Mouse (Mus musculus): ENCODE results near the gene Stard3. TPM values are rescaled to one million over a fixed set of nuclear protein-coding genes. Genes with fewer than 3 reads are reported as not detected.

Stard3 gene
- polyA plus RNA-seq, 1 experiment from 2014 or later: 39.6 TPM

Other genes starting within 250 kb of the Stard3 start
- 12.9 and 15.5 TPM in 2 replicates for gene Fbxl20, start 208.0 kb upstream of the Stard3 start, polyA plus RNA-seq (2014; fragmentation: Nextera tagmentation; extraction: Ambion mirVana)
- gene Med1, start 165.1 kb upstream of the Stard3 start, polyA plus RNA-seq (2014; fragmentation: Nextera tagmentation; extraction: Ambion mirVana): 40.7 and 46.9 TPM in 2 replicates
- gene Cdk12, start 155.3 kb upstream of the Stard3 start, polyA plus RNA-seq (2014; fragmentation: Nextera tagmentation; extraction: Ambion mirVana): 8.3 and 11.4 TPM in 2 replicates
- 0.07 and 0.13 TPM in 2 replicates for gene Neurod2, start 28.7 kb upstream of the Stard3 start, polyA plus RNA-seq (2014; fragmentation: Nextera tagmentation; extraction: Ambion mirVana)
- gene Ppp1r1b, start 10.0 kb upstream of the Stard3 start, polyA plus RNA-seq (2014; fragmentation: Nextera tagmentation; extraction: Ambion mirVana): 13.6 and 15.3 TPM in 2 replicates
- 149 and 151 TPM in 2 replicates for gene Tcap, start 25.4 kb downstream of the Stard3 start, polyA plus RNA-seq (2014; fragmentation: Nextera tagmentation; extraction: Ambion mirVana)
- 3.9 and 4.8 TPM in 2 replicates for gene Pnmt, start 28.1 kb downstream of the Stard3 start, polyA plus RNA-seq (2014; fragmentation: Nextera tagmentation; extraction: Ambion mirVana)
- 10.6 and 13.7 TPM in 2 replicates for gene Pgap3, start 42.1 kb downstream of the Stard3 start, polyA plus RNA-seq (2014; fragmentation: Nextera tagmentation; extraction: Ambion mirVana)
- 48.0 and 56.4 TPM in 2 replicates for gene Erbb2, start 54.1 kb downstream of the Stard3 start, polyA plus RNA-seq (2014; fragmentation: Nextera tagmentation; extraction: Ambion mirVana)
- 107 and 110 TPM in 2 replicates for gene Mien1, start 80.6 kb downstream of the Stard3 start, polyA plus RNA-seq (2014; fragmentation: Nextera tagmentation; extraction: Ambion mirVana)
- 0.63 and 2.0 TPM in 2 replicates for gene Grb7, start 88.0 kb downstream of the Stard3 start, polyA plus RNA-seq (2014; fragmentation: Nextera tagmentation; extraction: Ambion mirVana)
- gene Ikzf3, start 187.7 kb downstream of the Stard3 start, polyA plus RNA-seq (2014; fragmentation: Nextera tagmentation; extraction: Ambion mirVana): 0.13 TPM in 1 of 2 replicates, not detected in the other
- 0.33 and 0.62 TPM in 2 replicates for gene Zpbp2, start 192.7 kb downstream of the Stard3 start, polyA plus RNA-seq (2014; fragmentation: Nextera tagmentation; extraction: Ambion mirVana)
- gene Ormdl3, start 229.0 kb downstream of the Stard3 start, polyA plus RNA-seq (2014; fragmentation: Nextera tagmentation; extraction: Ambion mirVana): 9.6 and 15.0 TPM in 2 replicates
- not detected in 2 replicates for gene Lrrc3c, start 239.9 kb downstream of the Stard3 start, polyA plus RNA-seq (2014; fragmentation: Nextera tagmentation; extraction: Ambion mirVana)

All from heart, embryonic 11.5 days (tissue).